Mouse (Mus musculus): Measurements from ENCODE around the gene Chil5.
"Not testable (repeated sequence)": the region's sequence is repeated elsewhere in the genome, so short reads cannot be mapped to it uniquely, and the experiment has no call there.

DNA sequence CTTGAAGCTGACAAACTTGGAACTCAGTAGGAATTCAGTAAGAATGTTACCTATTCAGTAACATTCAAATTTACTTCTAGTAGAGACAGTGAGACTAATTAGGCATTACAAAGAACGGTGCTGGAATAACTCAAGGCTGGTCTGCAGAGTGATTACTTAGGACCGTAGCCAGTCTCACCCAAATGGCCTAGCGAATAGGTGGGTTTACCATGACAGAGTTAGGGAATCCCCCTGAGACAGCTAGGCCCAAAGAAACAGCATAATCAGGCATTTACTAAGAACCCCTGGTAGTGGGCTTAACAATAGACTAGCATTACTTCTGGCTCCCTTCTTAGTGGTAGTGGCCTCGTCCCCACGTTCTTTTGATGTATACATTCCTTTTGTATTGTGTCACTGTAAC, 43.0 kb downstream of the Chil5 start:
- TF ChIP-seq CTCF (IDR thresholded peaks at IDR 0.05; ENCODE audit: low read depth); EP300 (optimal IDR thresholded peaks at IDR 0.05): not testable (repeated sequence)
